Mouse (Mus musculus) kidney, adult 8-10 months (tissue): ENCODE results near the gene Slc26a1.

Experiments
- DNase-seq, 2 experiments: peaks; one replicate each; pipeline ENCODE4 v3.0.0; 2022

The Slc26a1 gene

DNA sequence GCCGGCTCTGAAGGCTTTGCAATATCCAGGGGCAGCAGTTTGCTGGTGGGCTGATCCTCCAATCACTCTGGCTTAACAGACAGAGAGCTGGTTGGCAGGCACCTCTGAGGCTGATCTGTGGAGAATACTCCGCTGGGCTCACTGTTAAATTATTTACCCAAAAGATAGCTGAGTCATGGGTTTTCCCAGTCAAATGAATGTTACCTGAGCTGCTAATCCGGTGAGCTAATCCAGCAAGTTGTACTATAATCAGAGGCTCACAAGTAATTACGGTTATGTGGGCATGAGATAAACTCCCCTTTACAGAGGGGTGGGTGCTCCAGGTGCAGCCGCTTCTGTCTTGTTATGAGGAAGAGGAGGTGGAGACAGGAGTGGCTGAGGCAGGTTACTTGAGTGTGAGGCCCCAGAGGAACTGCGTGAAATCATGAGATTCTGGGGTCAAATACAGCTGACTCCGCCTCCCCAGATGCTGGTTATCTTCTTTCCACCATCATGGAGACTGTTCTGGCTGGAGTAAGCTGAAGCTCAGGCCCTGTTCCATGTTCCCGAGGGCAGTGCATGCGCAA, at the start of gene Slc26a1:
TSS of gene Slc26a1 (minus strand) at position 319 of the 566 bp plus-strand sequence.
- DNase-seq = peak; percentile 83 to 90

DNA sequence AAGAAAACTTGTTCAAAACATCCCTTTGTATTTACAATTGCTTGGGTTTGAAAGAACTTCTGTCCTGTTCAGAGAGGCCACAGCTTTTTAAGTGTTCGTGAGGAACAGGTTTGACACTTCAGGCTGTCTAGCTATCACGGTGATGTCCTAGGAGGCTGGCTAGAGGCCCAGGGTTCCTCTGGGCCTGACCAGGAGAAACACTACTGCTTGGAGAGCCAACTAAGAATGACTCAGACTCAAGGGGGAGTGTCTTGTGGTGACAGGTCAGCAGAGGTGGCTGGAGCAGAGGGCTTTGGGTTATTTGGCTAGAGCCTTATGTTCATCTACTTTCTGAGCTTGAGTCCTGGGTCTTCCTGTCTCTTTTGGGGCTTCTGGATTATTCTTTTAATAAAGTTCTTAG, 48.6 kb upstream of the Slc26a1 start:
- DNase-seq = no peak

DNA sequence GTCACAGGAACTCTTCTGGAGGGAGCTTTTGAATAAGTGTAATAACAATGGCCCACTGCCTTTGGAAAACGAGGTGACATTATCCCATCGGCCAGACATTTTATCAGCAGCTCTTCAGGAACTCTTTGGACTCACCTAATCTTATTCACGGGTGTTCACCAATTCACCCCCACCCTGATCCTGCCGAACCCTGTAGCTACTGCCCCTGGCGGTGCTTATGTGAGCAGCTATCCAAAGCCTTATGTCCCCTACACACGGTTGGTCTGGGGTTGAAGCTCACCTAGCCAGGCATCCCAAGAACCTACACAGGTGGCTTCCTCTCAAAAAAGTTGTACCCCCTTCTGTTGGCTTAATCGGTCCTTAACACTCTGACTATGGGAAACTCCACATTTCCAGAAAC, 44.4 kb upstream of the Slc26a1 start:
- DNase-seq = no peak

DNA sequence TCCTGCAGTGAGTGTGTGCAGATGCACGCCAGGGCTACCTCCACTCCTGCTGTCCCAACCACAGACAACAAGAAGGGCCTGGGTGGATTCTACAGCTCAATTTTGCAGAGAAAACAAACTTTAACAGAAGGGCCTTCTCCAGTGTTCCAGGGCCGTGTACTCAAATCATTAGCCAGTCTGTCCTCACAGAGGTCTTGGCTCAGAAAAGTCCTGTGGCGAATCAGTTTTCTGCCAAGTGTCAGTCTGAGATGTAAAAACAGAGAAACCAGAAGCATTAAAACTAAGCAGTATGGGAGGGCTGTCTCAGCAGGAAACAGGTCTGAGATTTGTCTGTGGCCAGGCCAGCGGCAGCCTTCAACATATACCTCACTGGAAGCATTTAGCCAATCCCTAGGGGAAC, 42.7 kb upstream of the Slc26a1 start:
- no peak for DNase-seq

DNA sequence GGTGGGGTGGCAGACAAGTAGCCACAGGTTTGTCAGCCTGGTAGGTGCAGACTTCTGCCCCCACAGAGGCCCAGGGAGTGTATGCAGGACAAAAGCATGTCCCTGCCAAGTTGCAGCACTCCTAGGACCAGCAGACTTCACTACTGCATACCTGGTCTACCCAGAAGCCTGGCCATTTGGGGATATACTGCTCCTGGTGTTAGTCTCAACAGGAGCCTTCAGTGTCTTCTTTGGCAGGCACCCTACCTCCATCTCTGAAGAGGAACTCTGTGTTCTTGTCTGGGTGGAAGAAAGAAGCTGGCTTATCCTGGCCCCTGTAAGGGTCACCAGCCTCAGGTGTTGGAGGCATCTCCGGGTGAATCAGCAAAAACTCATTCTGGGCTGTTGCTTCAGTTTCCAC, 40.6 kb upstream of the Slc26a1 start:
- no peak for DNase-seq

DNA sequence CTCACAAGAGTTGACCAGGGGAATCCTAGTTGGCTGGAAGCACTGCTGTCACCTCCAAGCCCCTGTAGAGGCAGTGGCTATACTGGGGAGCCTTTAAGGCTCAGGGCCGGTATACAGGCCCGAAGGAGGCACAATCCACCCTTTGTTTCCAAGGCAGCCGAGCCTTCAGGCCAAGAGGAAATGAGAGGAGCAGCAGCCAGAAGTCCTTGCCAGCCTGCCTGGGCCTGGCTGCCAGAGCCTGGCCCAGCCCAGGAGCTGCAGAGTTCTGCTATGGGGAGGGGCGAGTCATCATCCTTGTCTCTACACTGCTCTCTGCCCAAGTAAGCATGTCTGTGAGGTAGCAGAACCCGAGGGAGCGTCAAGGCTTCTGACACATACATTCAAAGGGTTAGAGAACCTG, 38.8 kb upstream of the Slc26a1 start:
- no peak for DNase-seq

DNA sequence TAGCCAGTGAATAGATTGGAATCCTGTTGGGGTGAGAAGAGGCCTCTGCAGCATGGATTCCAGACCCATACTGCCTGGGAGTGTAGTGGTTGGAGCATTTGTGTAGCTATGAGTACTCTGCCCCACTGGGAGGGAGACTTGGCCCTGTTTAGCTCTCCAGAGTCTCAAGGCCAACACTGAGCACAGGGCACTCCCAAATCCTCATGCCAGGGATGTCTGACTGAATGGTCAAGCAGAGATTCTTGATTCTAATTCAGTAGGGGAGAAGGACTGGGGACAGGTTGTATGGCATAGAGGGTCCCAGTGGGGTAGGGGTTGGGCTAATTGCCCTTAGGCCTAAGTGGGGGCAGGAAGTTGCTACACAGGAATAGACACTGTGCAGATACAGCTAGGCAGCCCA, 38.3 kb upstream of the Slc26a1 start:
- DNase-seq = no peak

DNA sequence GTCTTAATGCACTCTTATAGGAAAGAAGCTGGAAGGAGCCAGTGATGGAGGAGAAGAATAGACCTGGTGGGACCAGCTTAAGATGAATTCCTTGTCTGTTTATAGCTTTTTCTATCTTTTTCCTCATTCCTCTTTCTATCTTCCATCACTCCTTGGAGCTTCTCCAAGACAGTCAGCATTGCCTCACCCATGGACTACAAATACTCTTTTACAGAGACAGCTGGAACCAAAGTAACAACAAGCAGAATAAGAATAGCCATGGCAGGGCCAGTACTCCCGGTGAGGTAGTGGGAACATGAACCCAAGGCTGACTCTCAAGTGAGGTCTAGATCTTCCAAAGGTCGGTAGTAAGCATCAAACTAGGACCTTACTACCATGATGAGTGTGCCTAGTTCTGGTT, 37.7 kb upstream of the Slc26a1 start:
- DNase-seq = no peak

DNA sequence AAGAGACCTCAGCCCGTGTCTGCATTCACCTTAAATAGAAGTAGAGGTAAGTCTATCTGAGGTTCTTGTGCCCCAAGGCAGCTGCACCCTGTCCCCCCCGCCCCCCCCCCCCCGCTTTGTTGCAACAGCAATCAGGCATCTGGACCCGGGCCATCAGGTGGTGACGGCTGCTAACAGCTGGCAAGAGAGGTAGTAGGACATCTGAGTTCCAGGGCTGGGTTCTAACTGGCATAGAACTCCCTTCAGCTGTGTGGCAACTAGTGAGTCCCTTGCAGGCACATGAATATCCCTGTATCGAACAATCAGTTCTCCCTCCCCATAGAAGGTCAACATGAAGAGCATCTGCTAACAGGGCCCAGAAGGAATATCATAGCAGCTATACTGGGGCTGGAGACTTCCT, 36.6 kb upstream of the Slc26a1 start:
- DNase-seq = no peak

DNA sequence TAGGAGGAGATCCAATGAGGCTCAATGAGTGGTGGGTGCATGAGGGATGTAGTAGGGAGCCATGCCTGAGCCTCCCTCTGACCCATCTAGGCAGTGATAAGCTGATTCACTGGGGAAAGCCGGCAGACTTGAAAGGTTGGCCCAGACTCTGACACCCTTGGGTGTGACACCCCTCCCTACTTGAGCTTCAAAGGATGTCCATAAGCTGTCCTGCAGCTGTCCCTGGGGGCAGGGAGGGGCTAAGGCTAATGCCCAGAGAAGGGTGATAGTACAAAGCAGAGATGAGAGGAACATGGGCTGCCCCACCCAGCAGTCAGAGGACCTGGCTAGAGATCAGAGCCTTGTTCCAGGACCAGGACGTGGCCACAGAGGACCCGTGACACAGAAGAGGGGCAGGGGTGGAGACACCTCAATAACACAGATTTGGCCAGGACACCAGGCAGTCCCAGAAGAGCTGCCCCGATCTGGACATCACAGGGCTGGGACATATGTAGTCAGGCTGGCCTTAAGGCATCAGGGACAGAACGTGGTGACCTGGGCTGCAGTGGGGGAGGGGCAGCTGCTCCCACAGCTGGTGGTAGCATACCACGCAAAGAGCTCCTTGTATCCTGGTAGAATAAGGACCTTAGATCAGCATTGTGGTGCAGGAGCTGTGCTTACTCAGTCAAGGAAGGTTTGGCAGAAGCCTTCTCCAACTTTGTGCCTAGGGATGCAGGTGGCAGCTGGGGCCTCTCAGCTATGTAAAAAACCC, 33.8 kb upstream of the Slc26a1 start:
- DNase-seq = no peak

DNA sequence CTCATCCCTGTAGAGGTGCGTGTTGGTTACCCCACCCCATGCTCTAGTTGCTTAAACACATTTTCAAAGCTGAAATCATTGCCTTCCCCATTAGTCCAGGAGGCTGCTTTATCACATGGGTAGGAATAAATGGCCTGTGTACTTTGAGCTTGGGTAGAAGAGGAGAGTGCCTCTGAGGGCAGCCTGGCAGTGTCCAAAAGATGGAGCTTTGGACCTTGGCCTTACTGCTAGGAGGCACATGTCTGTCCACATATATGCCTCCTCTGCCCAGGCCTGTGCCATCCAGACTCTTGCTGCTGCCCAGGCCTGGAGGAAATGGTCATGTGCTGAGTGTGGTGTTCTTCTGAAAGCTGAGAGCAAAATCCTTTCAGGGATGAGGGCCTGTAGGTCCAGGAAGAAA, 33.0 kb upstream of the Slc26a1 start:
- DNase-seq = peak; percentile 71 to 85

DNA sequence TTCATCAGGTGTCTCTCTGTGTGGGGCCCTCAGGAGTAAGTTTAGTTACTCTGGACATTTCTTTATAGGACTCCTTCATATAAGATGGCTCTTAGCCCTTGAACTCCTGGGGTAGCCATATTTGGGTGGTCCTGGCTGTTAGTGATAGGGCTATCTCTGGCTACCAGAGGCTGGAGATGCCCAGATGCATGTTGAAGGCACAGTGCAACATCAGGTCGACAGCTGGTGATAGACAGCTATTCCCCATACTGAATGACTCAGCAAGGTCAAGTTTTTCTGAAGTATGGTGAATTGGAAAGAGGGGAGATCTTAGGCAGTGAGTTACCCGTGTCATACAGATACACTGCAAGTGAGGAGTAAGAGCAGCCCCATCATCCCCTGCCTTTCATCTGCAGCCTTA, 32.4 kb upstream of the Slc26a1 start:
- DNase-seq = no peak

DNA sequence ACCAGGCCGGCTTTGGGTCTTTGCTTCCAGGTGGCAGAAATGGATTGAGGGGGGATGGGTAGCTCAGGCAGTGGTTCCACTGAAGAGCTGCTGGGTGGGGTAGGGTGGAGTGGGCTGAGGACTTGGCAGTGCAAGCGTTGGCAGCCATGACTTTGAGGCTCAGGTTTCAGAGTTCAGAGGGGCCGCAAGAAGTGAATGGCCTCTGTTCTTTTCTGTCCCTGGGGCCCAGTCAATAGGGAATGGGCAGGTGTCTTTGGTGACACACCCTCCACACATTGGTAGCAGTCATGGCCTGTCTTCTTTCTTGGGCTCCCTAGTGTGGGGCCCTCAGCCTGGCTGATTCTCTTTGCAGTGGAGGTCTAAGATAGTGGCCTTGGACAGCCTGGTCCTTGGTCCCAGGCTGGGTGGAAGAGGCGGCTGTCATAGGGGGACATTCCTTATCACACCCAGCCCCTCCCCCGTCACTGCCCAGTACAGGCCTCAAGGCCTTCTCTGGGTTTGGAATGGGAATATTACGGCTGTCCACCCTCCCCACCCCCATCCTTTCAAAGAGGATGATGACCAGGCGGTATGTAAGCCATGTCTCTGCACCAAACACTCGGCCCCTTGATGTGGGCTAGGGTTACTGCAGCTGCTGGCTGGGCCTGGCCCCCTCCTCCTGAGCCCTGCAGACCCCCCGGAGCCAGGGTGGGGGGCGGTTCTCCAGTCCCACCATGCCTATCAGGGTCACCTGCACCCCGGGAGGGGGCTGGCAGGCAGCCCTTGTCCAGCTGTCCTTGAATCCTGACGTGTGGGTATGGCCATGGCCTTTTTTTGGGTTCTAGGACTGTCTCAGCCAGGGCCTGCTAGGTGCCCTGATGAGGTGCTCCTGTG, 28.6 kb upstream of the Slc26a1 start:
- DNase-seq = no peak

DNA sequence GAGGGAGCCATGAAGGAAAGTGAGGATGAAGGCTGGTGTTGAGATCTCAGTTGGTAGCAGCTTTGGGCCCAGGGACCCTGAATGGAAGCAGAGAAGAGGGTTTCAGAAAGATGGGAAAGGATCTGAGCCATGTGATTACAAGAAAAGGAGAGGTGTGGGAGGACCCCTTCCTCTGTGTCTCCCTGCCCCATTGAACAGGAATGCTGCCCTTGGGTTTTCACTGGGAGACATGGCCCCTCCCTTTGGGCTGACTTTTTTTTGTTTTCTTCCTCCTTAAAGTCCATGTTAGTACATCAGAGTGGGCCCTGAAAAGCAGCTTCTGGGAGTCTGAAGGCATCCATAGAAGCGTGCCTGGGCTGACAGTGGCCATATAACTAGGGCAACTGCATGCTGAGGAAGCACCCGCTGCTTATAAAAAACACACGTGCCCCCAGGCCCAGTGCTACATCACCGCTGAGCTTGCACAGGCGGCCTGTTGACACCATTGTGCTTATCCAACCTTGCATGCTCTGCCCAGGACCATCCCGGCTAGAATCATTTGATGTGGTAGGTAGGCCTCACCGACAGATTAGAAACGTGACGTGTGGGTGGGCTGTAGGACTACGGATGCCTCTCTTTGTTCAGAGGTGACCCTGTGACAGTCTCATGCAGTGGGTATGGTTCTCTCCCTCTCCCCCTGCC, 26.1 kb upstream of the Slc26a1 start:
- no peak for DNase-seq

DNA sequence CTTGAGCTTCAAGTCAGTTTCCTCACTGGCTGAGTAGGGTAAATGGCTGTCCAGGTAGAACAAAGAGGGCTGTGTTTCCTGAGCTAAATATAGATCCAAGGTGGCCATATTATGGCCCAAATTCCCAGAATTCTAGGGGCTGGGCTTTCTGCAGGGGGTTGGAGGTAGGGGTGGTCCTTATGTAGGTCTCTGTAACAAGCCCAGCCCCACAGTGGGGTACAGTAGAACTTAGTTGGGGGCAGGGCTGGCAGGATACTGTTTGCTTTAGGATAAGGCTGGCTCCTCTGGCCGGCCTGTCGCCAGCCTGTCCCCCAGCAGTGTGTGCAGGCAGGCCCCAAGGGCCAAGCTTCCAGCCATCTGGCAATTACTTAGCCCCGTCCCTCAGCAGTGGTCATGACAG, 25.0 kb upstream of the Slc26a1 start:
- no peak for DNase-seq

DNA sequence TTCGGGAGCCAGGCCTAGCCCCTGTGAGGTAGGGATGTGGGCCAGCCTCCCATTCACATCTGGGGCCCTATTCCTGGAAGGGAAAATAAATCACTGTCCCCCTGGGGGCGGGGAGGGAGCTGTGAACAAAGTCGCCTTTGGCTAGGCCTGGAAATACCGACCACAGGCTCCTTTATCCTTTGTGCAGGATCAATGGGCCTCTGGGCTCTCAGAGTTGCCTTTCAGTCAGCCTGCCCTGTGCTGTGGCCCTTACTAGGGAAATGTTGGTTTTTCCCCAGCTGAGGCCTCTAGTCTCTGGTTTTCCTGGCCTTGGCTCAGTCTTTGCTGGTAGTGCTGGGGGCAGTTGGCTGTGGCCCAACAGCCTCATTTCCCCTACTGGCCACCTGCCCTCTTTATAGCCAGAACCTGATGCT, 22.0 kb upstream of the Slc26a1 start:
- DNase-seq = no peak

DNA sequence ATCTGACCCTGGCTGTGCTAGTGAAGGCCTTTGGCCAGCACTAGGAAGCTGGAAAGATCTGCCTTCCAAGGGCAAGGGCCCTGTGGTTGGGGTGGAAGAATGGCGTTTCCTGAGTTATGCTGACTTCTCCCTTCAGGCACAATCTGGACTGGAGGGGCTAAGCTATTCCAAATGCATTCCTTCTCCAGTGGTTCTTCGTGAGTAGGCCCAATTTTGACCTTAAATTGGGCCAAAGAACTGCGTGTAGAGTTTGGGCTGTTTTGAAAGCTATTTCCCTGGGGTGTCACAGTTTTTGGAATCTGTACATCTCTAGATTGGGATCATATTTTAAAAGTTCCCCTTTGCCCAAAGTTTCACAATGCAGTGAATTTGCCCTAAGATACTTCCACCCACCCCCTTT, 21.2 kb upstream of the Slc26a1 start:
- DNase-seq = no peak

DNA sequence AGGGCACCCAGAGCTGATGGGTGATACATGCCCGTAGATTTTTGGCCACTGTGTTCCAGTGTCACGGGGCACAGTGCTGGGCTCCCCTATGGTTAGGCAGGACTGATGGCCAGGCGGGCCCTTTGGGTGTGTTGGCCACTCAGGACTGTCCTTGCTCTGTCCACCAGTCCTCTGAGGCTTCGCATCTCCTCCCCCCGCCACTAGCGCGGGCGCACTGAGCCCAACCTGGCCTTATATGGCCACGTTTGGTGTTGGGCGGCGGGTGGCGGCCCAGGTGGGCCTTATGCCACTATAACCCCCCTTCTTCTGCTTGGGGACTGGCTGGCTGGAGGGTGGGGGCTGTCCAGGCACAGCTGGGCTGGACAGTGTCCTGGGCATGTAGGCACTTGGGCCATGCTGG, 20.5 kb upstream of the Slc26a1 start:
- no peak for DNase-seq

DNA sequence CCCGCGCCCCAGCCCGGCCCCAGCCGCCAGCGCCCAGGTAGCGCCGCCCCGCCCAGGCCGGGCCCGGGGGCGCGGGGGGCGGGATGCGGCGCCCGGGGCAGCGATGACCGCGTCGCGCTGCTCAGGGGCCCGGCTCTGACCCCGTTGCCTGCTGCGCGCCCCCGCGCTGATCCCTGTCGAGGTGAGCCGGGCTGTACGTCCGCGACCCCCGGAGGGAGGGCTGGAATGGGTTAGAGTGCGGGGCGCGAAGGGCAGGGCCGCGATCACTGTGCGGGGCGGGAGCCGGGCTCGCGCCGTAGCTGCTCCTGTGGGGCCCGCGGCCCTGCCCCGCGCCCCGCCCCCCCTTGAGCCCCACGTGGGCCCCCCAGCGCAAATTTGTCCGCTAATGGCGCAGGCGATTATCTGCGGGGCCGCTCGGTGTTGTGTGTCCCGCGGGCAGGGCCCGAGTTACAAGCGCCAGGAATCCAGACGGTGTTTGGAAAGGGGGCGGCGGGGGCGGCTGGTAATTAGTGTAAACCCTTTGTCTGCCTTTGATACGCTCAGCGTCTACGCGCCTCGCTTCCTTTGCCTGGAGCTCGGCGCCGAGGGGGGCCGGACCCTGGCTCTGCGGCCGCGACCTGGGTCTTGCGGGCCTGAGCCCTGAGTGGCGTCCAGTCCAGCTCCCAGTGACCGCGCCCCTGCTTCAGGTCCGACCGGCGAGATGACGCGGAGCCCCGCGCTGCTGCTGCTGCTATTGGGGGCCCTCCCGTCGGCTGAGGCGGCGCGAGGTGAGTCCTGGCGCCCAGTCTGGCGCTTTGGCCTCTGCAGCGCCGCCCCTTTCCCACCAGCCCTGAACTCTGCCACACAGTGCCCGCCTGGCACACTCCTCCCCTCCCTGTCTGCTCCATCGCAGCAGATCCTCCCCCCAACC, 19.2 kb upstream of the Slc26a1 start:
- DNase-seq = peak; percentile 61 to 62

DNA sequence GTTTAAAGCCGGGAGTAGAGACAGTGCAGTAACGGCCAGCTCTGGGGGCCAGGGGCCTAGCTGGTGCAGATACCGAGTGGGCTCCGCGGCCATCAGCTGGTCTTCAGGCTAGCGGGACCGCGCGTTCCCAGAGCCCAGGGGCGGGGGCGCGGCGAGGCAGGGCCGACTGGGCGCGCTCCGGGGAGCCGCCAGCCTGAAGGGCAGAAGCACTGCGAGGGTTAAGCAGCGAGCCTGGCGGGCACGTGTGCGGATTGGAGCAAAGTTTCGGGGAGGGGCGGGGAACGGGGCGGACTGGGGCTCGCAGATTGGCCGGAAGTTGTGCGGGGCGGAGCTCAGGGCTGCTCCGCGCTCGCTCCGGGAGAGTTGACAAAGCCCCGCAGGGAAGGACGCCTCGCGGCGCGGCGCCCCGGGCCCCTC, 18.5 kb upstream of the Slc26a1 start:
- peak; percentile 81 to 83 for DNase-seq

DNA sequence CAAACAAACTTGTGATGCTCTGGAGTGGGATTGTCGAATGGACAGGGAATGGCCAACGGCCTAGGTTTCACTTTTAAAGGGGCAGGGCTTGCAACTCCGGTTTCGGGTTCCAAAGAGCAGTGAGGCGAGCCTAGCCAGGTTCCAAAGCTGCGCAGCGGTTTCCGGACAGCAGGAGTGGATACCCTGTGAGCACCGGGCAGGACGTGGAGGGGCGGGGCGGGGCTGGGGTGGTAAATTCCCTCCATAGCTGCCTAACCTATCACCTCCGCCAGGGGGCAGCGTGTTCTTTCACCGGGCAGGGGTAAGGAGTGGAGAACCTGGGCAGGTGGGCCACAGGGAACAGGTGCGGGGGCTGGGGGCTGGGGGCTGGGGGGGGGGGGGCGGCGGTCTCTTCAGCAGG, 16.9 kb upstream of the Slc26a1 start, which contains the start of gene Fgfrl1:
TSS of gene Fgfrl1 (plus strand) at position 112 of the 400 bp plus-strand sequence.
- peak; percentile 68 to 78 for DNase-seq

DNA sequence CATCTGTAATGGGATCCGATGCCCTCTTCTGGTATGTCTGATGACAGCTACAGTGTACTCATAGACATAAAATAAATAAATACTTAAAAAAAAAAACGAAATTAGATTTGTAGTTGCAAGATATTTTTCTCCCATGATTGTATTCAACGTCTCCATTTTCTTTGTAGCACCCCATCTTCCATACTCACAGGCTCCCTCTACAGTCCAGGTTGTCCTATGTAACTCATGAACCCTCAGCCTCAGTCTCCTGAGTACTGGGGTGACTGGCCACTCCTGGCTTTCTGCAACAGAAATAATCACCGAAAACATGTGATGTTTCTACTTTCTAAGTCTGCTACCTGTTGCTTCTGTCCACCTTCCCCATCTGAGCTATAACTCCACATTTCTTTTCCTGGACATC, 15.8 kb upstream of the Slc26a1 start:
- no peak for DNase-seq
